Mouse (Mus musculus) stomach, embryonic 16.5 days (tissue): Measurements from ENCODE around the gene Acsl4. TPM values are rescaled to one million over a fixed set of nuclear protein-coding genes. Genes with fewer than 3 reads are reported as not detected.

Experiments used
- ATAC-seq: fragments of 200-750 bp; cut with Nextera tagmentation; 2 replicates; pipeline ENCODE4 v1.8.0; 2017; ENCODE audit warnings: moderate number of reproducible peaks, moderate TSS enrichment; ENCODE audit not compliant: insufficient read depth, low FRiP score
- H3K27ac ChIP-seq: fragments of 300-500 bp; sonication (generic); 2 replicates; pipeline ENCODE4 v1.5.1; 2014; ENCODE audit warnings: low read length
- H3K27me3 ChIP-seq: fragments of 300-500 bp; sonication (generic); 2 replicates; pipeline ENCODE4 v1.6.1; 2014; ENCODE audit warnings: low read length, control low read depth, mixed read lengths; ENCODE audit not compliant: control insufficient read depth, insufficient read depth
- H3K36me3 ChIP-seq: fragments of 300-500 bp; sonication (generic); 2 replicates; pipeline ENCODE4 v1.6.1; 2014; ENCODE audit warnings: low read length; ENCODE audit not compliant: control insufficient read depth, insufficient read depth
- H3K4me1 ChIP-seq: fragments of 300-500 bp; sonication (generic); 2 replicates; pipeline ENCODE4 v1.6.1; 2014; ENCODE audit warnings: low read length, control low read depth, mixed read lengths; ENCODE audit not compliant: control insufficient read depth, insufficient read depth
- H3K4me2 ChIP-seq: fragments of 300-500 bp; sonication (generic); 2 replicates; pipeline ENCODE4 v1.6.1; 2014; ENCODE audit warnings: low read depth, low read length, mixed read lengths
- H3K4me3 ChIP-seq: fragments of 300-500 bp; sonication (generic); replicated peaks from 2 replicates; pipeline ENCODE4 v1.5.1; 2014; ENCODE audit warnings: mild to moderate bottlenecking, low read length
- H3K9ac ChIP-seq: fragments of 300-500 bp; sonication (generic); 2 replicates; pipeline ENCODE4 v1.6.1; 2014; ENCODE audit warnings: low read length
- H3K9me3 ChIP-seq: fragments of 300-500 bp; sonication (generic); replicated peaks from 2 replicates; pipeline ENCODE4 v1.6.1; 2016; ENCODE audit warnings: low read length, control low read depth; ENCODE audit not compliant: control insufficient read depth
- WGBS: fragments of 180-500 bp; shearing (Covaris S2); extraction: QIAGEN DNeasy Blood & Tissue Kit; methylation state at CpG from one replicate; pipeline ENCODE4 v1.1.7; 2014; 5-methylcytosine and 5-hydroxymethylcytosine counted together
- polyA plus RNA-seq: library from polyadenylated mRNA; unstranded; fragments of >200 nt; fragmentation: Nextera tagmentation; extraction: Ambion mirVana; gene quantifications from 2 replicates; pipeline ENCODE4 v1.2.1, GENCODE M21; 2015

Gene Acsl4
- polyA plus RNA-seq, 1 experiment from 2014 or later: 14.6 TPM

DNA sequence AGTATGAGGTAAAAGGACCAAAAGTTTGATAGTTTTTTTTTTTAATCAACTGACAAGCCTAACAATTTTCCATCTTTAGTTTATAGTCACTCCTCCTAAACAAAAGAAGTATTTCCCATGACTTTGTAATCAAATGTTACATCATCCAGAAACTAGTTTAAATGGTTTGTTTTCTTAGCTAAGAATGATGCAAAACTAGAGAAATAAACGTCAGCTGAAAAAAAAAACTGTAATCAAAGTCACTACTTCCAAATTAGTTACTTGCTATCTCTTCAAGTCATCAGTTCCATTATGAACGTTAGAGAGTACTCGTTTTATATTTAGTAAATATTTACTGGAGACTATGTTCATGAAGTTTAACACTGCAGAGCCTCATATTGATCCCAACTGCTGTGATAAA lies 13.6 kb downstream of the Acsl4 start:
- WGBS: 50% methylated on average over 3 of the region's 3 CpGs
- Histone ChIP-seq H3K9me3 (no peaks in the 10 kb centered on the region), H3K36me3 (no peaks in the 10 kb centered on the region), H3K27ac (no peak overlapping the region), H3K4me3 (no peak overlapping the region), H3K4me1 (no peaks in the 10 kb centered on the region), H3K9ac (no peak overlapping the region), H3K4me2 (no peak overlapping the region), H3K27me3 (no peaks in the 10 kb centered on the region)
- no peak for ATAC-seq

DNA sequence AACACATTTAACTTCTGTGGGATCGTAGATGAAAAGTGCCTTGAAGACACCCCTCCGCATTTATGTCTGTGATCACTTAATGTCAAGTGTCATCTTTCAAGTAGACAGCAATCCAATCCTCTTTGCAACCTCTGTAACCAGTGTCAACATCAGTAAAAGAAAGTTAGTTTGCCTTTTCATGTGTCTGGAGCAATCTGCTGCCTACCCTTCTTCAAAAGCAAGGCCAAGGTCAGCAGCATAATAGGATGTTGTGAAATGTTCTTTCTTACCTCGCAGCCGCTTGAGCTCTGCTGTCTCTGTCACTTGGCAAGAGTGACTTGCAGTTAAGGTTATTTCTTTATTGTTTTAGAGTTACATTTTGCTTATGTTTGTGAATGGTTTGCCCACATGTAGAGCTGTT lies 14.8 kb downstream of the Acsl4 start:
- no peaks in the 10 kb centered on the region for H3K36me3 ChIP-seq
- no peak overlapping the region for H3K27ac ChIP-seq
- no peaks in the 10 kb centered on the region for H3K4me1 ChIP-seq
- H3K4me2 ChIP-seq: no peak overlapping the region
- no peak overlapping the region for H3K4me3 ChIP-seq
- no peaks in the 10 kb centered on the region for H3K9me3 ChIP-seq
- H3K27me3 ChIP-seq: no peaks in the 10 kb centered on the region; the same call in 1 of the 2 replicates
- no peak for ATAC-seq
- 80% methylated on average over 4 of the region's 4 CpGs for WGBS
- no peak overlapping the region for H3K9ac ChIP-seq

DNA sequence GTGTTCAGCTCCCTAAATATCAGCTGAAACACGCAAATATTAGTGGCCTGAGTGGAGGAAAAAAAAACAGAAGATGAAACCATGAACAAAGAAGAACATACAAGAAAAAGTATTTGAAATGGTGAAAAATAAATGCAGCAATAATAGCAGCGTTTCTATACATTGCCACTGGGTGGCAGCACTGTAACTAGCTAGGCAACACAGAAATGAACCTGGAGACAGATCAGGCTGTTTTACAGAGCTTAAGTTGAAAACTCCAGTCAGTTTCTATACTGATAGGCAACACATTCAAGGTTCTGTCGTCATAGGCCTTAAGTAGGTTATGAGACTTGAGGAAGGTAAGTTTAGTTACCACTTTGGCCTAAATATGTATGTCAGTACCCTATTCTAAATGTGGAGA lies 17.9 kb downstream of the Acsl4 start:
- Histone ChIP-seq H3K27ac (no peak overlapping the region), H3K9me3 (no peaks in the 10 kb centered on the region), H3K4me2 (no peak overlapping the region), H3K36me3 (no peaks in the 10 kb centered on the region), H3K27me3 (no peaks in the 10 kb centered on the region; the same call in 1 of the 2 replicates), H3K4me3 (no peak overlapping the region), H3K9ac (no peak overlapping the region), H3K4me1 (0 out of 2 replicates have a peak, but pooled peaks cover 2% of the 10 kb centered on the region)
- 17% methylated on average over 3 of the region's 3 CpGs for WGBS
- no peak for ATAC-seq

DNA sequence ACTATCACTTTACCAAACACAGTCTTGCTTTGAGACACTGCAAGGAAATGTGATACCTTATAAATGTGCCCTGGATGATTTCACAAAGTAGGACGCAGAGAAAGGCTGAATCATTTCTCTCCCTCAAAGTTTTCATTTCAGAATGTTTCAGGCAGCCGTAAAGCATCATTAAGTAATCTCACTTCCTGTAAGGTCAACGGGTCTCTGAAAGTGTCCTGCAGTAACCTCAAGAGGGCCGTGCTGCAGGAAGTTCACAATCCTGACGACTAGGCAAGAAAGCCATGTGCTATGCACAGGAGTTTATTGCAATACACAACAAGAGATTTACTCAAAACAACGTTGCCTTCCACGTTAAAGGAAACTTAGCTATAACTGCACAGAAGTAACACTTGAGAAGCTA lies 20.4 kb downstream of the Acsl4 start:
- ATAC-seq: no peak
- no peak overlapping the region for H3K4me2 ChIP-seq
- no peaks in the 10 kb centered on the region for H3K36me3 ChIP-seq
- H3K27ac ChIP-seq: no peak overlapping the region
- H3K4me1 ChIP-seq: 0 out of 2 replicates have a peak, but pooled peaks cover 2% of the 10 kb centered on the region
- 37% methylated on average over 7 of the region's 7 CpGs for WGBS
- no peak overlapping the region for H3K4me3 ChIP-seq
- no peaks in the 10 kb centered on the region; the same call in 1 of the 2 replicates for H3K27me3 ChIP-seq
- H3K9ac ChIP-seq: no peak overlapping the region
- H3K9me3 ChIP-seq: no peaks in the 10 kb centered on the region

DNA sequence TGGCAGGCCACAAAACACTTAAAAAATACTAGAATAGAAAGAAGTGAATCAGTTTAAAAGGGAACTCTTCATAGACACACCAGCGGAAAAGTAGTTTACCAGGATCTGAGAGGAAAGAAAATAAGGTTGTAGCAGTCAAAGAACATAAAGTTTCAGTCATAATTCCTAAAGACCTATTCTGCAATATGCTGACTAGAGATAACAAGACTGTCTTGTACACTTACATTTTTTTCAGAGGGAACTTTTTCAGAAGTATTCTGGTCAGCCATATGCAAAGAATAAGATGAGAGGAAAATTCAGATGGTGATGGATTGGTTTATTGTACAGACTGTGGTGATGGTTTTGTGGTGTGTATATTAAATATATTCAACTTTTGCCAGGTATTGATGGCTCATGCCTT lies 26.5 kb downstream of the Acsl4 start:
- Histone ChIP-seq H3K36me3 (no peaks in the 10 kb centered on the region), H3K27ac (no peak overlapping the region), H3K27me3 (no peaks in the 10 kb centered on the region; the same call in 1 of the 2 replicates), H3K4me1 (no peaks in the 10 kb centered on the region), H3K4me2 (no peak overlapping the region), H3K9ac (no peak overlapping the region), H3K4me3 (no peak overlapping the region), H3K9me3 (no peaks in the 10 kb centered on the region)
- 82% methylated on average over 1 of the region's 1 CpGs for WGBS
- no peak for ATAC-seq

DNA sequence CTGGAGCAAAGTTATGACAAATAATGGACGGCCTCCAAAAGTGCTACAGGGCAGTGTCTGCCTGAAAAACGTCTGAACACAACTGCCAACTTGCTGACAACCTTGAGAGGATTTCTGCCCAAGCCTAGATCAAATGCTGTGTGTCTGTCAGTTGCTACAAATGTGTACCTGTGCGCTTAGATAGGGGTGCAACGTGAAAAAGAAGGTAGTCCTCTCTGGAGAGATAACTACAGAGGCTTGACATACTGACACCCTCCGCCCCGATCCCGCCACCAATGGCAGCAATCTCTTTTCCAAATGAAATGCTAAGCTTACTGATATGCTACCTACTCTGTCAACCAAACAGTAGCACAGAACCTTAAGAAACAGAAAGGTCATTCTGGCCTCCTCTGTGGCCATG lies 31.3 kb downstream of the Acsl4 start:
- 81% methylated on average over 7 of the region's 7 CpGs for WGBS
- Histone ChIP-seq H3K4me2 (no peak overlapping the region), H3K9me3 (no peaks in the 10 kb centered on the region), H3K9ac (no peak overlapping the region), H3K4me1 (no peaks in the 10 kb centered on the region), H3K4me3 (no peak overlapping the region), H3K27me3 (no peaks in the 10 kb centered on the region), H3K27ac (no peak overlapping the region), H3K36me3 (no peaks in the 10 kb centered on the region)
- ATAC-seq: no peak

DNA sequence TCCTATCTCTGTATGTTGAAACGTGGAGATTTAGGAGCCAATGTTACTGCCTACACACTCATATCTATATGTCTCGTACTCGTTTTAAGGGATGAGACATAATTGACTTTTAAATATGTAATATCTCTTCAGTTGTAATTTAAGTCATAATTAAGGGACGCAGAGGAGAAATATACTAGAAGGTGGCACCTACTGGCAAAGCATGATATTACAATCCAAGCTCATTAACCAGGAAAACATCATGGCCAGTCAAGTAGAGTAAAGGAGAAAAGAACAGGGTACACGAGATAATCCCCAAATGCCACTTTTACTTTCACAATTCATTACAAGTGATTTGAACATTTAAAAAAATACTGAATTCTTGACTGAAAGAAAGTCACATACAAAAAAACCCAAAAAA lies 31.9 kb downstream of the Acsl4 start:
- Histone ChIP-seq H3K27ac (no peak overlapping the region), H3K4me1 (no peaks in the 10 kb centered on the region), H3K9ac (no peak overlapping the region), H3K27me3 (no peaks in the 10 kb centered on the region), H3K4me3 (no peak overlapping the region), H3K4me2 (no peak overlapping the region), H3K9me3 (no peaks in the 10 kb centered on the region), H3K36me3 (no peaks in the 10 kb centered on the region)
- no peak for ATAC-seq
- WGBS: 78% methylated on average over 5 of the region's 5 CpGs

DNA sequence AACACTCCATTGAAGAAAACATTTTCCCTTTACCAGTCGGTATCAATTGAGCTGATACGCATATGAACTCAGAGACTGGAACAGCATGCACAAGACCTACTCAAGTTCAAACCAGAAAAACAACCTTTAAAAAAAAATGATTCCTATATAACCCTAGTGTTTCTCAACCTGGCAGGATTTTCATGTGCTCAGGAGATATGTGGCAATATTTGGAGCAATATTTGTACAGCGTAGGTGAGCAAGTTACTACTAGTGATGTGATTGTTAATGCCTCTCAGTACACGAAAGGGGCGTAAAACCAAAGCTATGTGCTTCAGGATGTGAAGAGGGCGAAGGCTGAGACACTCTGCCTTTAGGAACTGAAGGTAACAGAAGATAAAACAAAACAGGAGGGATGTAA lies 54.1 kb downstream of the Acsl4 start:
- no peak overlapping the region for H3K4me2 ChIP-seq
- no peak overlapping the region for H3K27ac ChIP-seq
- no peaks in the 10 kb centered on the region for H3K9me3 ChIP-seq
- 87% methylated on average over 6 of the region's 6 CpGs for WGBS
- H3K27me3 ChIP-seq: no peaks in the 10 kb centered on the region
- H3K9ac ChIP-seq: no peak overlapping the region
- H3K4me3 ChIP-seq: no peak overlapping the region
- H3K36me3 ChIP-seq: no peaks in the 10 kb centered on the region
- no peak for ATAC-seq
- H3K4me1 ChIP-seq: no peaks in the 10 kb centered on the region

DNA sequence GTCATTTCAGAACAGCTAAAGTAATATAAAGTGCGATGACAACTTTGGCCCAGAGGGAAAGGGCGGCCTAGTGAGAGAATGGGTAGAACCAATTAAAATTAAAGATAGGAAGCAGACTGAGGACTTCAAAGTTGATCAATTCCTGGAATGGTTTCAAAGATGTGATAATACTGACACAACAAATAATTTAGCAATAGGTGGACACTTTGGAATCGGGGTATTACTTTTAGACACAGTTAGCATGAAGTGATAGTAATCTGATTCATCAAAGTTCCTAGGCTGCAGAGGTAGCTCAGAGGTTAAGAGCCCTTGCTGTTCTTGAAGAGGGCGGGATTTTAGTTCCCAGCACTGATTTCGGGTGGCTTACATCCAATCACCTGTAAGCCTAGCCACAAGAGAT lies 54.8 kb downstream of the Acsl4 start:
- Histone ChIP-seq H3K4me3 (no peak overlapping the region), H3K9ac (no peak overlapping the region), H3K27ac (no peak overlapping the region), H3K36me3 (no peaks in the 10 kb centered on the region), H3K9me3 (no peaks in the 10 kb centered on the region), H3K4me2 (no peak overlapping the region), H3K27me3 (no peaks in the 10 kb centered on the region), H3K4me1 (no peaks in the 10 kb centered on the region)
- WGBS: 90% methylated on average over 5 of the region's 5 CpGs
- ATAC-seq: no peak

DNA sequence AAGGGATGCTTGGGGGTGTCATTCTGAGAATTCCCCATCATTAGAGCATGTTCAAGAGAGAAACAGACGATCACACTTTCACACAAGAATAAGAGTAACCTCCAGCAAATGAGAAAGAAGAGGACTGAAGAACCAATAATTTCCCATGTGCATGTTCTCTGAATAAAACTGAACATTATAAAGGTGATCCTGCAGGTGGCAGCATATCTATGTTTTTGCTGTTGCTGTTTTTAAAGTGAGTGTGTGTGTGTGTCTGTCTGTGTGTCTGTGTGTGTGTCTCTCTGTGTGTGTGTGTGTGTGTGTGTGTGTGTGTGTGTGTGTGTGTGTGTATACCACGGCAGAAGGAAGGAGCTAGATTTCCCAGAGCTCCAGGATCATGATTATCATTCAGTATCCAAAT lies 64.6 kb downstream of the Acsl4 start:
- no peak overlapping the region for H3K4me2 ChIP-seq
- no peak for ATAC-seq
- no peak overlapping the region for H3K27ac ChIP-seq
- no peaks in the 10 kb centered on the region; the same call in 1 of the 2 replicates for H3K27me3 ChIP-seq
- no peaks in the 10 kb centered on the region for H3K36me3 ChIP-seq
- no peaks in the 10 kb centered on the region for H3K9me3 ChIP-seq
- H3K9ac ChIP-seq: no peak overlapping the region
- H3K4me3 ChIP-seq: no peak overlapping the region
- 79% methylated on average over 2 of the region's 2 CpGs for WGBS
- no peaks in the 10 kb centered on the region for H3K4me1 ChIP-seq
